Mouse (Mus musculus) lung, embryonic 14.5 days (tissue): ENCODE measurements around the gene Txnrd2. TPM values are rescaled to one million over a fixed set of nuclear protein-coding genes. Genes with fewer than 3 reads are reported as not detected.
A peak's percentile ranks its signal among the peaks of the same experiment; 100 is the strongest.

Experiments used
- ATAC-seq: fragments of 200-750 bp; cut with Nextera tagmentation; 2 replicates; pipeline ENCODE4 v1.8.0; 2017; ENCODE audit warnings: mild to moderate bottlenecking, moderate TSS enrichment, moderate library complexity; ENCODE audit not compliant: insufficient read depth
- DNase-seq: peaks from one replicate; pipeline ENCODE4 v3.0.0-alpha.2; 2015
- H3K27ac ChIP-seq: fragments of 300-500 bp; sonication (generic); 2 replicates; pipeline ENCODE4 v1.5.1; 2014; ENCODE audit warnings: low read depth, mild to moderate bottlenecking, moderate library complexity
- H3K27me3 ChIP-seq: fragments of 300-500 bp; sonication (generic); 2 replicates; pipeline ENCODE4 v1.6.1; 2014; ENCODE audit warnings: low read length, control low read depth; ENCODE audit not compliant: insufficient read depth
- H3K36me3 ChIP-seq: fragments of 300-500 bp; sonication (generic); 2 replicates; pipeline ENCODE4 v1.6.1; 2014; ENCODE audit warnings: control low read depth; ENCODE audit not compliant: insufficient read depth
- H3K4me1 ChIP-seq: fragments of 300-500 bp; sonication (generic); 2 replicates; pipeline ENCODE4 v1.6.1; 2014; ENCODE audit warnings: antibody characterized with exemption, control low read depth; ENCODE audit not compliant: insufficient read depth
- H3K4me2 ChIP-seq: fragments of 300-500 bp; sonication (generic); 2 replicates; pipeline ENCODE4 v1.6.1; 2014; ENCODE audit warnings: mild to moderate bottlenecking
- H3K4me3 ChIP-seq: fragments of 300-500 bp; sonication (generic); 2 replicates; pipeline ENCODE4 v1.5.1; 2014; ENCODE audit warnings: low read depth, low read length
- H3K9ac ChIP-seq: fragments of 300-500 bp; sonication (generic); 2 replicates; pipeline ENCODE4 v1.6.1; 2014
- H3K9me3 ChIP-seq: fragments of 300-500 bp; sonication (generic); 2 replicates; pipeline ENCODE4 v1.6.1; 2016; ENCODE audit warnings: low read depth, low read length, control low read depth
- CTCF ChIP-seq: IDR thresholded peaks from 2 replicates; pipeline ENCODE4 v1.5.1; 2016; ENCODE audit warnings: antibody characterized with exemption, low read depth
- WGBS: fragments of 180-500 bp; shearing (Covaris S2); extraction: QIAGEN DNeasy Blood & Tissue Kit; methylation state at CpG from one replicate; pipeline ENCODE4 v1.1.7; 2014; 5-methylcytosine and 5-hydroxymethylcytosine counted together
- polyA plus RNA-seq: library from polyadenylated mRNA; unstranded; fragments of >200 nt; fragmentation: Nextera tagmentation; extraction: Ambion mirVana; gene quantifications from 2 replicates; pipeline ENCODE4 v1.2.1, GENCODE M21; 2014

Txnrd2 gene
- polyA plus RNA-seq, 1 experiment from 2014 or later = 21.5 TPM

DNA sequence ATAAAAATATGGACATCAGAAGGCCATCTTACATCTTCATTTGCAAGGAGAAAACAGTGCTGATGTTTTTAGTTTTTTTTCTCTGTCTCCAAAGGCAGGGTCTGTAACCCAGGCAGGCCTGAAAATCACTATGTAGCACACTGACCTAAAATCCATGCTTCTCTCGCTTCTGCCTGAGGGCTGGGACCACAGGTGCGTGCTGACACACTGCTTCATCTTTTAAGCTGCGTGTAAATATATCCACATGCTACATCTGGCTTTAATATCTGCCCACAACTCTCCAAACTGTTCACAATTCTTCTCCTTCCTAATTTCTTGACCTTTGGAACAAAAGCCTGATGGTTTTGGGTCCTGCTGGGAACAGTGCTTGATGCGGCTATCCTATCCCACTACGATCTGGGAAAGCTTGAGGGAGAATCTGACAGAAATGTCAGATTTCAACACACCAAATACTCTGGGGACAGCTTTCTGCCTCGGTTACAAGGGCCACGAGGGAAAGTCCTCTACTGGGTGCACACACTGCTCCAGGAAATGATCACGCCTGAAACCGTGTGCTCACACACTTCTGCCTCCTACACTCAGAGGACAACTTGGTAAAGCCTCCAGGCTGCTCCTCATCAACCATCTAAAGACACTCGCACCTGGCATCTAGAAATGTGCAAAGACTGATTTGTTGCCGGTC is 1.7 kb upstream of the Txnrd2 start:
- Histone ChIP-seq H3K4me3 (no peak overlapping the region), H3K27me3 (no peaks in the 10 kb centered on the region), H3K36me3 (peaks cover 16% of the 10 kb centered on the region; the same call in 1 of the 2 replicates), H3K27ac (peak overlapping the region; percentile 79), H3K9ac (peak overlapping the region; percentile 40), H3K9me3 (no peaks in the 10 kb centered on the region), H3K4me2 (peak overlapping the region; percentile 77), H3K4me1 (peaks cover 18% of the 10 kb centered on the region)
- no peak for TF ChIP-seq CTCF
- WGBS = 67% methylated on average over 11 of the region's 11 CpGs
- no peak for DNase-seq
- ATAC-seq = no peak

DNA sequence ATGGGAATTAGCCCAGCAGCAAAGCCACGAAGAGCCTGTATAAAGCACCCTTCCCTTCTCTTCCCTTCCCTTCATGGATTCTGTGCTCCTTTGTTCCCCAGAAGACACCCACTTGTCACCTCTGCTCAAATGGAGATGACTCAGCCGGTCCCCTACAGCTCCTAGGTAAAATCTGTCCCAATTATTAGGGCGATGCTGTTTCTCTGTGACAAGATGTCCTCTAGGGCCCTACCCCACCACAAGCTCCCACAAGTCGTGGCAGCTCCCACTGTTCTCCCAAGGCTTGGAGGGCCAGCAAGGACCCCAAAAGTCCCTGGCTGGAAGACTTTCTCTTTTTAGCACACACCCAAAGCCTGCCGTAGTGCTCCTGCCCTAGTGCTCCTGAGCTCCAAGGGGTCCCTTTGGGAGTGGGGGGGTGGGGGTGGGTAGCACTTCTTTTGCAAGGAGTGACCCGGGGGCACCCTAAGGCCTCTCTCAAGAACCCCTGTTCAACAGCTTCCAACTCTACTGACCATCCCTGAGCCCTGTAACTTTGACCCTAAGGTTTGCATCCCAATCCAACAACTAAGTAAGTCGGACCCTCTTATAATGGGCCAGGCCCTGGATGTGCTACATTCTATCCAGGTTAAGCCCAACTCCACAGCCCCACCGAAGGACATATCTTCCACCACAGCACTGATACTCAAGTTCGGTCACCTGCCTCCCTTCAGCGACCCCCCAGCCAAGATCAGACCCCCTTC is 539 bp upstream of the Txnrd2 start:
- TF ChIP-seq CTCF = no peak
- peak; percentile 48 for ATAC-seq
- peaks cover 13% of the 10 kb centered on the region; the same call in 1 of the 2 replicates for H3K36me3 ChIP-seq
- peak; percentile 21 for DNase-seq
- peak overlapping the region; percentile 77 for H3K4me2 ChIP-seq
- H3K27me3 ChIP-seq = no peaks in the 10 kb centered on the region
- H3K27ac ChIP-seq = peak overlapping the region; percentile 81
- H3K4me1 ChIP-seq = peaks cover 18% of the 10 kb centered on the region
- H3K9ac ChIP-seq = peak overlapping the region; percentile 85
- WGBS = 11% methylated on average over 10 of the region's 10 CpGs
- peak overlapping the region; percentile 90 for H3K4me3 ChIP-seq
- no peaks in the 10 kb centered on the region for H3K9me3 ChIP-seq

DNA sequence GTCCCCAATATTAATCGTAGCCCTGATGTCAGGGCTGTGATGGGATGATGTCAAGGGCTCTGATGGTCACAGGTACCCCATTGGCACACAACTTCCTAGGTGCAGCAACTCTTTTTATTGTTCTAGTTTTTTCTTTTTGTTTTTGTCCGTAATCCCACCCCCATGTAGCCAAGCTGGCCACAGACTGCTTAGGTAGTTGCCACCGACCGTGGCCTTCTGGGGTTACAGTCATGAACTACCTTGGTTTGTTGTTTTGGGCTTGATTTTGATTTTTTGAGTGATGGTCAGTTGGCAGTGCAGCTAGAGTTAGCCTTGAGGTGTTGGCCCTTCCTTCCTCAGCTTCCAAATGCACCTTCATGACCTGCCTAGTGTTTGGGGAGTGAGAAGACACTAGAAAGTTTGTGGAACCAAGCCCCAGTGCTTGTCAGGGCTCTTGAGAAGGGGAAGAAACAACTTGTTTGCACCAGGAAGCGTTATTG is 657 bp downstream of the Txnrd2 start, which contains the start of gene Comt:
Comt (minus strand) TSS at position 51 of the 479 bp plus-strand sequence.
- Histone ChIP-seq H3K9ac (peak within 1 kb of the TSS; percentile 85), H3K27ac (peak within 1 kb of the TSS; percentile 81), H3K9me3 (no peaks in the 10 kb centered on the region), H3K4me3 (peak within 1 kb of the TSS; percentile 90), H3K36me3 (peaks cover 7% of the 10 kb centered on the region; the same call in 1 of the 2 replicates), H3K27me3 (no peaks in the 10 kb centered on the region), H3K4me1 (peaks cover 18% of the 10 kb centered on the region), H3K4me2 (peak within 1 kb of the TSS; percentile 77)
- 53% methylated on average over 5 of the region's 5 CpGs for WGBS
- DNase-seq = no peak
- 0 out of 2 replicates have a peak, but pooled peaks have one; percentile 3 for ATAC-seq
- no peak; the same call in 1 of the 2 replicates for TF ChIP-seq CTCF

DNA sequence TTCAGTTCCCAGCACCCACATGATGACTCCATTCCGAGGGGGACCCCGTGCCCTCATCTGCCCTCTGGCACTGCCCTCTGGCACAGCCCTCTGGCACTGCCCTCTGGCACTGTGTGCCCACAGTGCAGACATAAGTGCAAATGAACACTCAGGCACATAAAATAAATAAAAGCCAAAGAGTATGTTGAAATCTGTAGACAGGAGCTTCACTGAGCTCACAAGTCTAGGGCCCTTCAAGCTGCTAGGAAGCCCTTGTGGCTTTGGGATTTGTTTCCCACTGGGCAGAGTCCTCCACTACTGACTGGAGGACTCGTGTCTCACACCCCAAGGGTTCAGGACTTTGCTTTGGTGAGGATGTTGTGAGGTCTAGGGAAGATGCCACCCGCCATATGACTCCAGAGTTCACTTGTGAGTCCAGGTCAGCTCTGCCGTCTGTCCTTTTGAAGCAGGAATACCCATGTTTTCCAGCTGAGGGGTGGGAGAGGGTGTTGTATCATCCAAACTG is 1.9 kb downstream of the Txnrd2 start:
- WGBS = 71% methylated on average over 5 of the region's 5 CpGs
- Histone ChIP-seq H3K27me3 (no peaks in the 10 kb centered on the region), H3K9me3 (no peaks in the 10 kb centered on the region), H3K4me3 (no peak overlapping the region), H3K36me3 (no peaks in the 10 kb centered on the region), H3K4me1 (peaks cover 18% of the 10 kb centered on the region), H3K9ac (peak overlapping the region; percentile 16; the same call in 1 of the 2 replicates), H3K27ac (no peak overlapping the region; the same call in 1 of the 2 replicates), H3K4me2 (no peak overlapping the region)
- DNase-seq (no peak), ATAC-seq (no peak)
- TF ChIP-seq CTCF = no peak

DNA sequence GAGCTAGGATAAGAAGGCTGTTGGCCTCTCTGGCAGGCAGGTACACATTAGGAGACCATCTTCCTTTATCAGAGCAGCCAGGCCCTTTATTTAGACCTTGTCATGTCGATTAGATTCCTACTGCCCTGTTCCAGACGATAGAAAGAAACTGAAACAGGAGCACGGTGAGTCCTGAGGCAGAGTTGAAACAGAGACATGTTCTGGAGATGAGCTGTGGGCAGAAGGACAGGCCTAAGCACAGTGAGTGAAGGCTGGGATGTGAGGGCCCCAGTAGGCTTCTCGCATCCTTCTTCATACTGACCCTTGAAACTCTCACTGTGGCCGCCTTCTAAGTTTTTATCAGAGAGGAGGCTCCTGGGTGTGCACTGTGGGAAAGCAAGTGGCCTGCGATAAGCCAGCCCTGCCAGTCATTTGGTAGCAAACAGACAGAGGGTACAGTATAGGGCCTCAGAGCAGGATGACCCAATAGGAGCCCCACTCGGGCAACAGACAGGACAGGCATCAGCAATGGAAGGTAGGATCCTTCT is 2.4 kb downstream of the Txnrd2 start:
- H3K27me3 ChIP-seq = no peaks in the 10 kb centered on the region
- H3K27ac ChIP-seq = no peak overlapping the region; the same call in 1 of the 2 replicates
- WGBS = 74% methylated on average over 7 of the region's 7 CpGs
- H3K9ac ChIP-seq = no peak overlapping the region; the same call in 1 of the 2 replicates
- ATAC-seq (peak; percentile 12; the same call in 1 of the 2 replicates), DNase-seq (no peak)
- H3K4me1 ChIP-seq = peaks cover 18% of the 10 kb centered on the region
- no peaks in the 10 kb centered on the region for H3K9me3 ChIP-seq
- no peak for TF ChIP-seq CTCF
- no peaks in the 10 kb centered on the region for H3K36me3 ChIP-seq
- H3K4me2 ChIP-seq = no peak overlapping the region
- no peak overlapping the region; the same call in 1 of the 2 replicates for H3K4me3 ChIP-seq

DNA sequence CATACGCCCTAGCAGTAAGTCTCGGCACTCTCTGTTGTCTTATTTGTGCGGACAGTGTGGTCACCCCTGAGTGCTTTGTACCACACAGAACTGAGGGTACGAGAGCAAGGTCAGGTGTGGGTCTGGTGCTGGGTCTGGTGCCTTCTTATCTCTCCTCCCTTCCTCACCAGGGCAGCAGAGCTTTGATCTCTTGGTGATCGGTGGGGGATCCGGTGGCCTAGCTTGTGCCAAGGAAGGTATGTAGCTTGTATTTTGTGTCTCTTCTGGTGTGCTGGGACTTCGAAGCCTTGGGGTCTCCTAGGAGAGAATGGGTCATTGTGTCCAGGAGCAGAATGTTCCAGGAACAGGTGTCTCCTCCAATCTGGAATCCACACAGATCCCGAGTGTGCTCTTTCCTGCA is 3.5 kb downstream of the Txnrd2 start:
- Histone ChIP-seq H3K27ac (no peak overlapping the region), H3K9me3 (no peaks in the 10 kb centered on the region), H3K9ac (no peak overlapping the region), H3K4me2 (no peak overlapping the region), H3K4me1 (peaks cover 9% of the 10 kb centered on the region), H3K27me3 (no peaks in the 10 kb centered on the region), H3K4me3 (peak overlapping the region; percentile 11; the same call in 1 of the 2 replicates), H3K36me3 (no peaks in the 10 kb centered on the region)
- WGBS = 88% methylated on average over 8 of the region's 8 CpGs
- TF ChIP-seq CTCF = no peak
- DNase-seq = no peak
- ATAC-seq = no peak
